Mouse (Mus musculus) ES-E14 (cell line): Measurements from ENCODE around the gene Thap3. TPM values are rescaled to one million over a fixed set of nuclear protein-coding genes. Genes with fewer than 3 reads are reported as not detected.

Experiments
- DNase-seq: peaks from one replicate; pipeline ENCODE4 v3.0.0-alpha.2; 2013; ENCODE audit warnings: low read depth, low spot score
- H3K27ac ChIP-seq: 2 replicates; pipeline ENCODE4 v1.5.1; 2012; ENCODE audit warnings: low read depth, mild to moderate bottlenecking, low read length, moderate library complexity, mixed read lengths; ENCODE audit not compliant: poor library complexity, insufficient read depth, severe bottlenecking
- H3K36me3 ChIP-seq: 2 replicates; pipeline ENCODE4 v1.6.1; 2012; ENCODE audit warnings: mild to moderate bottlenecking, low read length, moderate library complexity, mixed read lengths; ENCODE audit not compliant: control insufficient read depth, poor library complexity, insufficient read depth, severe bottlenecking
- H3K4me1 ChIP-seq, 2 experiments: fragments of 150-350 bp in 1 of 2; sonication (generic) in 1 of 2; 2 replicates each; pipeline ENCODE4 v1.6.1; 2012; ENCODE audit warnings: low read length in 2 of 2, mild to moderate bottlenecking in 1 of 2, mixed read lengths in 1 of 2; ENCODE audit not compliant: control insufficient read depth in 2 of 2, insufficient read depth in 2 of 2, poor library complexity in 1 of 2
- H3K4me3 ChIP-seq, 2 experiments: fragments of 150-350 bp in 1 of 2; sonication (generic) in 1 of 2; 2 replicates each; pipeline ENCODE4 v1.5.1; 2012; ENCODE audit warnings: low read length in 2 of 2, low read depth in 1 of 2, mild to moderate bottlenecking in 1 of 2, mixed read lengths in 1 of 2; ENCODE audit not compliant: insufficient read depth in 1 of 2, poor library complexity in 1 of 2, severe bottlenecking in 1 of 2
- H3K9ac ChIP-seq: 2 replicates; pipeline ENCODE4 v1.6.1; 2012; ENCODE audit warnings: low read depth, mild to moderate bottlenecking, low read length, mixed read lengths; ENCODE audit not compliant: poor library complexity, insufficient read depth, severe bottlenecking
- H3K9me3 ChIP-seq: fragments of 150-350 bp; sonication (generic); 2 replicates; pipeline ENCODE4 v1.6.1; 2012; ENCODE audit warnings: low read depth, mild to moderate bottlenecking, low read length; ENCODE audit not compliant: control insufficient read depth, insufficient read depth
- CHD2 ChIP-seq: IDR thresholded peaks from 2 replicates; pipeline ENCODE4 v1.6.1; 2014; ENCODE audit warnings: mild to moderate bottlenecking, low read depth, low read length, inconsistent platforms
- HCFC1 ChIP-seq: IDR thresholded peaks from 2 replicates; pipeline ENCODE4 v1.6.1; 2012; ENCODE audit warnings: low read length, inconsistent platforms, borderline replicate concordance; ENCODE audit not compliant: insufficient read depth
- MAFK ChIP-seq: IDR thresholded peaks from 2 replicates; pipeline ENCODE4 v1.6.1; 2014; ENCODE audit warnings: mild to moderate bottlenecking, low read depth, low read length, inconsistent platforms; ENCODE audit not compliant: insufficient read depth
- ZC3H11A ChIP-seq: IDR thresholded peaks from 2 replicates; pipeline ENCODE4 v1.6.1; 2012; ENCODE audit warnings: low read depth, mild to moderate bottlenecking, inconsistent platforms, low read length, borderline replicate concordance
- ZNF384 ChIP-seq: IDR thresholded peaks from 2 replicates; pipeline ENCODE4 v1.6.1; 2012; ENCODE audit warnings: low read depth, low read length, inconsistent platforms
- in situ Hi-C, 2 experiments: fragments of 600-800 bp; cut with MboI; formaldehyde crosslinking; loops; one replicate each; pipeline ENCODE4 v1.15.1; 2025; ENCODE audit warnings: low sequenced_read_pairs in 2 of 2, inconsistent platforms in 1 of 2; ENCODE audit not compliant: unreplicated experiment in 2 of 2
- total RNA-seq: library from RNA; depleted of rRNA; stranded (reverse); fragments of 300-350 nt; gene quantifications from 2 replicates; pipeline ENCODE4 v1.2.3, GENCODE M21; 2012

The Thap3 gene
- total RNA-seq, 1 experiment, result 7.6 TPM

GRCm38 (mm10) chr4:152026751-152027508 is 38.1 kb upstream of the Thap3 start:
- no peak overlapping the region for H3K27ac ChIP-seq
- H3K4me1 ChIP-seq, result peaks cover 0 to 23% of the 10 kb centered on the region in 2 experiments; a peak in 2 of 4 replicates
- in situ Hi-C loops, result no loop called here

GRCm38 (mm10) chr4:152024525-152024924 is 35.7 kb upstream of the Thap3 start:
- no peak overlapping the region for H3K4me3 ChIP-seq
- TF ChIP-seq ZNF384, result 0 out of 2 replicates have a peak, but pooled peaks have one; percentile 35
- TF ChIP-seq ZC3H11A, result no peak
- TF ChIP-seq HCFC1, result no peak
- no peak for TF ChIP-seq MAFK
- TF ChIP-seq CHD2, result no peak
- H3K9me3 ChIP-seq, result no peaks in the 10 kb centered on the region
- DNase-seq, result no peak
- no peak overlapping the region for H3K9ac ChIP-seq
- peaks cover 45% of the 10 kb centered on the region for H3K36me3 ChIP-seq
- in situ Hi-C loops, result no loop called here
- peaks cover 0 to 32% of the 10 kb centered on the region in 2 experiments; a peak in 2 of 4 replicates for H3K4me1 ChIP-seq
- H3K27ac ChIP-seq, result no peak overlapping the region

More at GRCm38 (mm10) chr4:152026751-152027508, 38.1 kb upstream of the Thap3 start:
- TF ChIP-seq HCFC1 (no peak), MAFK (no peak), ZNF384 (no peak), ZC3H11A (no peak), CHD2 (no peak)
- Histone ChIP-seq H3K4me3 (peak overlapping the region; percentile 80 to 82), H3K9ac (peak overlapping the region; percentile 87), H3K9me3 (no peaks in the 10 kb centered on the region), H3K36me3 (peaks cover 22% of the 10 kb centered on the region; the same call in 1 of the 2 replicates)
- no peak for DNase-seq

DNA sequence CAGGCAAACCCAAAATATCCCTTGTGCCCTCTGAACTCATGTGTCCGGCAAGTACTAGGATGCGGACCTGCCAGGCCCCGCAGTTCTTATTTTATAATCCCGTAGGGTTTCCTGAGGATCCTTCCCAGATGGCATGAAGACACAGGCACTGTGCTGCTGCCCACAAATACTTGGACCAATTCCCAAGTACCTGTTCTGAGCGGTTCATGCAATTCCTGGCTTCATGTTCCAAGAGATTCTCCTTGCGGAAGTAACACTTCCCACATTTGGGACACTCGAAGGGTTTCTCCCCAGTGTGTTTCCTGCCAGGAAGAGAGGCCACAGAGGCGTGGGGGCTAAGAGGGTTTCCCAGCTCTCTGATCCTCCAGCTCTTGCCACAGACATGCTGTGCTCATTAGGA is 33.7 kb upstream of the Thap3 start:
- peaks cover 53% of the 10 kb centered on the region for H3K36me3 ChIP-seq
- no peak overlapping the region for H3K9ac ChIP-seq
- peaks cover 0 to 25% of the 10 kb centered on the region in 2 experiments; a peak in 2 of 4 replicates for H3K4me1 ChIP-seq
- H3K27ac ChIP-seq, result no peak overlapping the region
- TF ChIP-seq MAFK (no peak), HCFC1 (no peak), CHD2 (no peak), ZNF384 (no peak), ZC3H11A (no peak)
- in situ Hi-C loops, result no loop called here
- DNase-seq, result no peak
- H3K4me3 ChIP-seq, result no peak overlapping the region
- H3K9me3 ChIP-seq, result no peaks in the 10 kb centered on the region

DNA sequence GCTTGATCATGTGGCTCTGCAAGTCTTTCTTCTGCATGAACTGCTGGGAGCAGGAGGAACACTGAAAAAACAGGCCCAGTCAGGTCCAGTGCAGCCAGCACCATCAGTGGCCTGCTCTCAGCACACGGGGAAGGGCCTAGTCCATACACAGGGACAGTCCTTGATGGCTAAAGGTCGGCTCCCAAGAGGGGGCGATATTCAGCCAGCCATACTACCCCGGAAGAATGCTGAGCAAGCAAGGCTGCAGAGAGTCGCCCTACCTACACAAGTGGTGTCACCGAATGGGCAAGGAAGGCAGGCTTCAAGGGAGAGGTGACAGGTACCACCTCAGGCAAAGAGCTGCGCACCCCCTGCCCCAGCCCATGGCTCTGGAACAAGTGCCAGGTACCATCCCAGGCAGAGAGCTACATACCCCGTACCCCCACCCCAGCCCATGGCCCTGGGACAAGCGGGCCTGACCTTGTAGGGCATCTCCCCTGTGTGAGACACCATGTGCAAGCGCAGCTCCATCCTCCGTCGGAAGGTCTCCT is 32.8 kb upstream of the Thap3 start:
- Histone ChIP-seq H3K27ac (no peak overlapping the region), H3K9ac (no peak overlapping the region), H3K9me3 (no peaks in the 10 kb centered on the region), H3K36me3 (peaks cover 59% of the 10 kb centered on the region), H3K4me1 (peaks cover 0 to 22% of the 10 kb centered on the region in 2 experiments; a peak in 2 of 4 replicates), H3K4me3 (no peak overlapping the region)
- peak; percentile 86 for TF ChIP-seq MAFK
- TF ChIP-seq CHD2, result no peak
- no peak for TF ChIP-seq ZC3H11A
- no peak for TF ChIP-seq ZNF384
- TF ChIP-seq HCFC1, result no peak
- in situ Hi-C loops, result no loop called here
- no peak for DNase-seq
